Mouse (Mus musculus) macrophage (primary cell): ENCODE data around the gene Ddx39. TPM values are rescaled to one million over a fixed set of nuclear protein-coding genes. Genes with fewer than 3 reads are reported as not detected.

Source experiments
- H3K27ac ChIP-seq: fragments of 350-480 bp; formaldehyde crosslinking; 2 replicates; pipeline ENCODE4 v1.9.0; 2021
- H3K36me3 ChIP-seq: fragments of 350-480 bp; formaldehyde crosslinking; 2 replicates; pipeline ENCODE4 v1.9.0; 2021; ENCODE audit errors: inconsistent target
- H3K4me3 ChIP-seq: fragments of 350-480 bp; formaldehyde crosslinking; 2 replicates; pipeline ENCODE4 v1.9.0; 2021; ENCODE audit errors: inconsistent target
- H3K79me2 ChIP-seq: fragments of 350-480 bp; formaldehyde crosslinking; 2 replicates; pipeline ENCODE4 v1.9.0; 2021; ENCODE audit errors: inconsistent target
- WGBS: methylation state at CpG from one replicate; pipeline ENCODE4 v1.1.7; 2026; ENCODE audit warnings: inconsistent platforms; ENCODE audit not compliant: missing documents; 5-methylcytosine and 5-hydroxymethylcytosine counted together
- polyA plus RNA-seq: library from polyadenylated mRNA; stranded (reverse); fragments of 250-400 nt; gene quantifications from 3 replicates; pipeline ENCODE4 v1.2.4, GENCODE M21; 2018; ENCODE audit warnings: inconsistent platforms

Gene Ddx39
- polyA plus RNA-seq, 1 experiment from 2014 or later: 12.5 TPM

DNA sequence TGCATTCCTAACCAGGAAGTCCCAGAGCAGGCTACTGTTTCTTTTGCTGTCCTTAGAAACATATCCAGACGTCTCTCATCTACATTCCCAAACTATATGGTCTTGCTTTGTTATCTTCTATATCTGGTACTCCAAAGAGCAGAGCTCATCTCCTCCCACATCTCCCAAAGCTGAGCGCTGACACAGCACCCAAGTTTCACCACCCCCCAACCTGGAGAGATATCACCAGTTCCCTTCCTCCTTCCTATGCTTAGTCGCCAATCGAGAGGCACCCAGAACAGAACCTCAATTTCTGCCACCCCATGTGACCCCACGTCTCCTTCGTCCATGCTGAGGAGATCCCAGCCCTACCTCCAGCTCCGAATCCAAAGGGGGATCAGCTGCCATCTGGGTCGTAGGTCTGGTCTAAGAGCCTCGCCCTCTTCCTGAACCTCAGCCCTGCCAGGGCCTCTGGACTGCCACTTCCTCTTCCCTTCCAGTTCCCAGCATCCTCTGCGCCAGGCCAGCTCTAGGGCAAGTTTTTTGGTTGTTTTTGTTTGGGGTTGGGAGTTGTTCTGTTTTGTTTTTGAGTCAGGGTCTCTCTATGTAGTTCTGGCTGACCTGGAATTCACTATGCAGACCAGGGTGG lies 21.3 kb upstream of the Ddx39 start:
- peak overlapping the region; percentile 40 for H3K4me3 ChIP-seq
- H3K79me2 ChIP-seq: peaks cover 98% of the 10 kb centered on the region
- peaks cover 35% of the 10 kb centered on the region for H3K36me3 ChIP-seq
- 6% methylated on average over 10 of the region's 10 CpGs for WGBS
- H3K27ac ChIP-seq: peak overlapping the region; percentile 89

DNA sequence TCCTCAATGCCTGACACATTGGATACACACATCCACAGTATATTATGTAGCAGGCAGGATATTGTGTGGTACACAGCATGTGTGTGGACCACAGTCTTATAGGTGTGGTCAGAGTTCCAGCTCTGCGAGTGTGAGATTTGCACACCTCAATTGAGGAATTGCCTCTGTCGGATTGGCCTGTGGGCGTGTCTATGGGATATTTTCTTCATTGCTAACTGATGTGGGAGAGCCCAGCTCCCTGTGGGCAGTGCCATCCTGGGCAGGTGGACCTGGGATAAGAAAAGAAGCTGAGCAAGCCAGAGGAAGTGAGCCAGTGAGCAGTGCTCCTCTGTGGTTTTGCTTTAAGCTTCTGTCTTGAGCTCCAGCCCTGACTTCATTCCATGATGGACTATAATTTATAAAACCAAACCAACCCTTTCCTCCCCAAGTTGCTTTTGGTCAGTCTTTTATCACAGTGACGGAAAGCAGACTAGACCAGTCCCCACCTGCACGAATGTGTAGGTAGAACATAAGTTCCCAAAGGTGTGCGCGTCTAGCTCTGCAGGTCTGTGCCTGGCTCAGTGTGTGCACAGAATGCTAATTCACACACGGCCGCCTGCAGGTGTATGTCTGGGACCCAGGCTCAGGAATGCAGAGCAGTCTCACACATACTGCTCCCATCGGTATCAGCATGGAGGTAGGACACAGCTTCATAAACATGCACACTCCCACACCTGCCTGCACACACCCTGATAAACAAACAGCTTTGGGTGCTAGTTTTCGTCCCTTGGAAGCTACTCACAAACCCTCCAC lies 20.4 kb upstream of the Ddx39 start:
- 67% methylated on average over 10 of the region's 11 CpGs for WGBS
- H3K27ac ChIP-seq: peak overlapping the region; percentile 89
- peaks cover 92% of the 10 kb centered on the region for H3K79me2 ChIP-seq
- peaks cover 30% of the 10 kb centered on the region for H3K36me3 ChIP-seq
- no peak overlapping the region for H3K4me3 ChIP-seq

DNA sequence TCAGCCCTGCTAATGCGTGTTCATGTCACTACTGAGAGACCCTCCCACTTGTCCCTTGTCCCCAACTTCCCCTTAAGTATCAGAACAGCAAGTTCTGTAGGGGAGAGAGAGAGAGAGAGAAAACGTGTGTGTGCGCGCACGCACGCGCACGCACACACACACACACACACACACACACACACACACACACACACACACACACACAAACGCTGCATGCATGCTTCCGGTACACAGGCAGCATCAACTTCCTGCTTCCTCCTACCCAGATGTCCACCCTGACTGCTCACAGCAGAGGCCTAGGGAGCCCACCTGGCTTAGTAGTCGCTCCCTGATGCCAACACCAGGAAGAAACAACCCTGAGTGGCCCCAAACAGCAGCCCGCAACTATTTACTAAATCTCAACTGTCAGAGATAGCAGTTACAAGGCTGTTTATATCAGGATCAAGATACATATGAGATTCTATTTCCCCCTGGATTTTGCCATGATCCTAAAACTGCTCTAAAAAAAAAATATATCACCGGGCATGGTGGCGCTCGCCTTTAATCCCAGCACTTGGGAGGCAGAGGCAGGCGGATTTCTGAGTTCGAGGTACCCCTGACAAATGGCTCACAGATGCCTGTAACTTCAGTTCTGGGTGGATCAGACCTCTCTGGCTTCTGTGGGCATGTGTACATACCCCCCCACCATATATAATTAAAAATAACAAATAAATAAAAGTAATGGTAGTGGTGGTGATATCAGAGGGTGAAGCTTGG lies 19.4 kb upstream of the Ddx39 start:
- WGBS: 40% methylated on average over 8 of the region's 17 CpGs
- Histone ChIP-seq H3K27ac (peak overlapping the region; percentile 89), H3K4me3 (no peak overlapping the region), H3K79me2 (peaks cover 82% of the 10 kb centered on the region), H3K36me3 (peaks cover 20% of the 10 kb centered on the region)

DNA sequence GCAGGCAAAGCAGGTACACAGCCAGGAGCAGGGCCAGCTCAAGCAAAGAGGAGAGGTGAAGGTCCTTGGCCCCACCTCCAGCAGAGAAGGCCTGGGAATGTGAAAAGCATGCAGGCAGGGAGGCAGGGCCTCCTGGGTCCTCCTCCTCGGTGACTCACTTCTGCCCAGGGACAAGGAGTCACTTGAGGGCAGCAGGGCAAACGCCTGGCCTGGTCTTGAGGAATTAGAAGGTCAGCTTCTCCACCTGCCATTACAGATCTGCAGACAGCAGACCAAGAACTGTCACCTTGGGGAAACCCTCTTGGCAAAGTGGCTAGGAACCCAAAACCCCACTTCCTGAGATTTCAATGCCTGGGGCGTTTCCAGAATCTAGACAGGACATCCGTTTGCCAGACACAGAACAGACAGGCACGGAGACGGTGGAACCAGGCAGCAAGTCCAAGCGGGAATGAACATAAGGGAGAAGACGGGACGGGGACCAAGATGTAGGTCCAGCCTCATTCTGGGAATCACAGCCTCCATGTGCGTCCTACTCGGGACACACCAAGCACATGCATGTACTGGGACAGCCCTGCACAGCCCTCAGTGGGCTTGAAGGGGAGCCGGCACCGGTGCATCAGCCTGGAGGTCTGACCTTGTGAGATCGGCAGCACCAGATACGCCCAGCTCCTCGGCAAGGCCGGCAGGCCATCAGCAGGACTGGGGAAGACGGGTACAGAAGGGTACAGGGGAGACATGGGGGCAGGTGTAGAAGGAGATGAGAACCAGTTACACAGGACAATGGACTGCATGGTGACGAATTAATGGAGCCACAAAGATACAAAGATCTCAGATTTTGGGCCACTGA lies 17.4 kb upstream of the Ddx39 start:
- WGBS: 8% methylated on average over 19 of the region's 19 CpGs
- H3K36me3 ChIP-seq: no peaks in the 10 kb centered on the region; the same call in 1 of the 2 replicates
- H3K4me3 ChIP-seq: peak overlapping the region; percentile 61
- H3K79me2 ChIP-seq: peaks cover 61% of the 10 kb centered on the region
- H3K27ac ChIP-seq: peak overlapping the region; percentile 75

DNA sequence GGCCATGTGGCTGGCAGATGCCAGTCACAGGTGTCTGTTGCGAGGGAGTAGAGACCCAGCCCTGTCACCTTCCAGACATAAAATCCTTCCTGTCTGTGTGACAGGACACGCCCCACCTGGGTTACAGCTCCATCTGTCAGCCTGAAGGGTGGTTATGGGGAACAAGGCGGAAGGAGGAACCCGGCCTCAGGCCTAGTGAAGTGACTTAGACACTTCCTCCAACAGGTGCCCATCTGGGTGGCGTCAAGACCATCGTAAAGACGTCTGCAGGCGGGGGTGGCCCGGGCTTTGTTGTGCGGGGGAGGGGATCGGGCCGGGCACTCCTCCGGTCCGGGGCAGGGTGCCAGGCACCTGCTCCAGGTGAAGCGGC lies 16.7 kb upstream of the Ddx39 start:
- Histone ChIP-seq H3K36me3 (no peaks in the 10 kb centered on the region), H3K79me2 (peaks cover 55% of the 10 kb centered on the region), H3K27ac (peak overlapping the region; percentile 75), H3K4me3 (peak overlapping the region; percentile 61)
- whole genome bisulfite sequencing: under 1% methylated on average over 10 of the region's 15 CpGs

DNA sequence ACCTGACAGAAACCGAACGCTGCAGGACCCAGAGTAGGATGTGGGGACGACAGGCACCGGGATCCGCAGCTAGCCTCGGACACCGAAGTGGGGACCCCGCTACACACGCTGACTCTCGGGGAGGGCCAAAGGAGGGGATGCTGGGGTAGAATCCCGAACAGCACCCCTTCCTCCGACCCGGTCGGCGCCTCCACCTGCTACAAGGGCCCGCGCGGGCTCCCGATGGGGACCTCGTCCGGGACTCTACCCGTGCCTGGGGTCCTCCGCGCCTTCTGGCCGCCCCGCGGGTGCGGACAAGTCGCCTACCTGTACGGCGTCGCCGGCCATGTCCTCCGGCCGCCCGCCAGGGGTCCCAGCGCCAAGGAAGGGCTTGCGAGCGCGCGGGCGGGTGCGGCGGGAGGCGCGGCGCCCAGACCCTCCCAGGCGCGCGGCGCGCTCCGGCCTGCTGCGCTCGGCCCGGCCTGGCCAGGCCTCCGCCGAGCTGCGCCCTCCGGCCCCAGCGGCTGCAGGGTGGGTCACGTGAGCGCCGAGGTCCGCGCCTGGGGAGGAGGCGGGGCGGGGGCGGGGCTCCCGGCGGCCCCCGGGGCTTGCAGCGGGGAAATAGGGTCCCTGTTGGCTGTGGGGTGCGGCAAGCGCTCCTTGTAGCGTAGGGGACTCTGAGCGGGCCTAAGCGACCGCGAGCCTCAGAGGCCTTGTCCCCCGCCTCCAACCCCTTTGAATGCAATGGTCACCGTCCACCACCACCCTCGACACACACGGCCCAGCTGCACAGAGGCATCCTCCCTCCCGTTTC lies 16.1 kb upstream of the Ddx39 start, which contains the start of gene Pkn1:
Gene Pkn1 (minus strand): TSS at position 519 of the 793 bp plus-strand sequence.
- WGBS: 1% methylated on average over 67 of the region's 85 CpGs
- Histone ChIP-seq H3K27ac (peak within 1 kb of the TSS; percentile 80), H3K4me3 (peak within 1 kb of the TSS; percentile 61), H3K36me3 (no peaks in the 10 kb centered on the region), H3K79me2 (peaks cover 49% of the 10 kb centered on the region)

DNA sequence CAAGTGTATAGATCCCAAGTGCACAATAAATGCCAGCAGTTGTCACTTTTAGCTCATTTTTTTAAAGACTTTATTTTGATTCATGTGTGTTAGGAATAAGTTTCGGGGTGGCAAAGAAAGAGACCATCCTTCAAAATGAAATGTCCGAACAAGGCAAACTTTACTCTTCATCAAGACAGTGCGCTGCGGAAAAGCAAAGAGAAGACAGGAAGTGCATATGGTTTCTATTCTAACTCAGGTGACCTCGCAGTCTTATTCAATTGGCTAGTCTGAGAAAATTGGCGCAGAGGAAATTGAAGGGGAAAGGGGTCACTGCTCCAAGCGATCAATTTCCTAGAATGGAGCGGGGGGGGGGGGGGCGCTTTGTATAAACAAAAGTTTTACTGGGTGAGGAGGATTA lies 15.4 kb upstream of the Ddx39 start:
- peak overlapping the region; percentile 48 for H3K4me3 ChIP-seq
- peak overlapping the region; percentile 80 for H3K27ac ChIP-seq
- 8% methylated on average over 8 of the region's 9 CpGs for WGBS
- H3K36me3 ChIP-seq: no peaks in the 10 kb centered on the region
- peaks cover 42% of the 10 kb centered on the region for H3K79me2 ChIP-seq

DNA sequence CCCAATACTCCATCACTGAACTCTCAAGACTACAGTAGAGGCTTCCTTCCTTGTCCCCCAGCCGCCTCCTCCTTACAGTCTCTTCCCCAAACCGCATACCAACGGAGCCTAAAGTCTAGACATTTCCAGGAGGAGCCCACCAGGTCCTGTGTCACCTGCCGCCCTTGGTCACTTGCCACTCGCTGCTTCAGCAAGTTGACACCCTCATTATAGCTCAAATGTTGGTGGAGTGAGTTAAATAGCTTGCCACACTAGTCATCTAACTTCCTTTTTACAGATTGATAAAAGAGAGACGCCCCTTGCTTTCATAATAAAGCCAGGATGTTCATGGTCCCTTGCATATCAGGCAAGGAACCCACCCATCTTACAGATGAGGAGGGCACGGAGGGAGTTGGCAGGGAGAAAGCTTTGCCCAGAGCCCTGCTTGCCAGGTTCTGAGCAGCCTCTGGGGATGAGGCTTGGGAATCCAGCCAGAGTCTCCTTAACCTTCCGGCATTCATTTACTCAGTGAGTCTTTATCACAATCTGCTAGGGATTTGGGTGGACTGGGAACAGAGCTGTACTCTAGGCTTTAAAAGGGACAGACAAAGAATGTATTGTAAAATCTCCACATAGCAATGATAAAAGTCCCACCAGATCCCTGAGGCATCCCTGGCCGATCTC lies 14.4 kb upstream of the Ddx39 start:
- 68% methylated on average over 9 of the region's 9 CpGs for WGBS
- Histone ChIP-seq H3K79me2 (peaks cover 32% of the 10 kb centered on the region), H3K27ac (no peak overlapping the region), H3K36me3 (no peaks in the 10 kb centered on the region), H3K4me3 (no peak overlapping the region)

DNA sequence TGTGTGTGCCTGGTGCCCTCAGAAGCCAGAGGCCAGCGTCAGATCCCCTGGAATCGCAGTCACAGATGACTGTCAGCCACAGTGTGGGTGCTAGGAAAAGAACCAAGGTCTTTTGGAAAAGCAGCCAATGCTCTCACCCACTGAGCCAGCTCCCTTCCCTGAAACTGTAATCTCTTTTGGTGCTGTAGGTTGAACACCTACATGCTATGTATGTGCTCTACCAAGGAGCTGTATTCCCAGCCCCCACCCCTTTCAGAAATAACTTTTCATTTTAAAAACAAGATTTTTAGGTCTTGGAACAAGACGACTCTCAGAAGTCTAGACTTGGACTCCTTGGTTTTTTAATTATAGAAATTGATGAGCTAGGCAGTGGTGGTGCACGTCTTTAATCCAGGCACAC lies 11.6 kb upstream of the Ddx39 start:
- WGBS: 90% methylated on average over 4 of the region's 4 CpGs

DNA sequence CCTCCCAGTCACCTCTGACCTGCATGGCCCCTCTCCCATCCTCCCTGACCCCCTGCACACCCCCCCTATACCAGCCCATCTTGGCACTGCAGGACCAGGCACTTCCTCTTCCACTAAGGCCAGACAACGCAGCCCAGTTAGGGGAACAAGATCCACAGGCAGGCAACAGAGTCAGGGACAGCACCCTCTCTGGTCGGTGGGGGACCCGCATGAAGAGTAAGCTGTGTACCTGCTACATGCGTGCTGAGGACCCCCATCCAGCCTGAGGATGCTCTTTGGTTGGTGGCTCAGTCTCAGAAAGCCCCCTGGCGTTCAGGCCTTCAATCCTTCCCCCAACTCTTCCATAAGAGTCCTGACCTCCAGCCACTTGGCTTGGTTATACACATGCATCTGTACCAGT lies 8.6 kb upstream of the Ddx39 start:
- Histone ChIP-seq H3K27ac (no peak overlapping the region), H3K79me2 (no peaks in the 10 kb centered on the region), H3K4me3 (no peak overlapping the region), H3K36me3 (no peaks in the 10 kb centered on the region)
- WGBS: 70% methylated on average over 5 of the region's 5 CpGs

More for the DNA sequence above, 11.6 kb upstream of the Ddx39 start:
- H3K79me2 ChIP-seq: peaks cover 3% of the 10 kb centered on the region
- no peak overlapping the region for H3K4me3 ChIP-seq
- H3K36me3 ChIP-seq: no peaks in the 10 kb centered on the region
- no peak overlapping the region for H3K27ac ChIP-seq

DNA sequence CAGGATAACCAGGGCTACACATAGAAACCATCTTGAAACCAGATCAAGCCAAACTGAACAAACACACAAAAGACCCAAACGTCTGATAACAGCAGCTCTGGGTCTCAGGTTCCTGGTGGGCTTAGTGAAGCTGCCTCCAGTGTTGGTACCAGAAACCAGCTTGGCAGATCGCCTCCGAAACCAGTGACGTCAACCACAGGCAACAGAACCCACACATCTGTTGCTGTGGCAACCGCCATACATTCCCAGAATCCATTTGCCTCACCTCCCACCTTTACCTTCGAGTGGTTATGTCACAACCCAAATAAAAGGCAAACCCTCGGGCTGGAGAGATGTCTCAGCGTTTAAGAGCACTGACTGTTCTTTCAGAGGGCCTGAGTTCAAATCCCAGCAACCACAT lies 7.4 kb upstream of the Ddx39 start:
- Histone ChIP-seq H3K27ac (no peak overlapping the region), H3K4me3 (no peak overlapping the region), H3K79me2 (no peaks in the 10 kb centered on the region), H3K36me3 (no peaks in the 10 kb centered on the region)
- WGBS: 82% methylated on average over 8 of the region's 8 CpGs

DNA sequence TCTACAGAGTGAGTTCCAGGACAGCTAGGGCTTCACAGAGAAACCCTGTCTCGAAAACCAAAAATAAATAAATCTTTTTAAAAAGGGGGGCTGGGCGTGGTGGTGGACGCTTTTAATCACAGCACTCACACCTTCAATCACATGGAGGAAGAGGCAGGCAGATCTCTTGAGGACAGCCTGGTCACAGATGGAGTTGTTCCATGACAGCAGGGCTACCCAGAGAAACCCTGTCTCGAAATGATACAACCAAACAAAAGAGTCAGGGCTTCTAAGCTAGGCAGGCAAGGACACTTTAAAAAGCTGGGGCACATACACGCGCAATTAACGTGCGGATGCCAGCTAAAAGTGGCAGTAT lies 324 bp upstream of the Ddx39 start:
- peak overlapping the region; percentile 38 for H3K27ac ChIP-seq
- no peak overlapping the region; the same call in 1 of the 2 replicates for H3K4me3 ChIP-seq
- 0 out of 2 replicates have a peak, but pooled peaks cover 5% of the 10 kb centered on the region for H3K36me3 ChIP-seq
- H3K79me2 ChIP-seq: peaks cover 43% of the 10 kb centered on the region
- WGBS: 18% methylated on average over 8 of the region's 8 CpGs

DNA sequence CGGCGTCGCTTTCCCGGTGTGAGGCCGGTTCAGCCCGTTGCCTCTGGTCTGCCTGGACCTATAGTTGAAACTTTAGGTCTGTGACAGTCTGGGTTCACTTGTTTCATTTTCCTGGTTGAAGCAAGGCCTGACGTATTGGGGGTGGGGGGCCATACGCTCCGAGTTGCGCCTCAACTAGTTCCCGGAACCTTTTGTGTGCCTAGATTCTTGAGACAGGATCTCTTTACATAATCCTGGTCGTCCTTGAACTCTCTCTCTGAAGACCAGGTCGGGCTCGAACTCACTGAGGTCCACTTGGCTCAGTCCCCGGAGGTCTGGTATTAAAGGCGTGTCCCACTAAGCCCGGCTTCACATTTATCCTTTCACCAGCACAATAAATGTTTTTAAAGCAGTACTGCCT lies 794 bp downstream of the Ddx39 start:
- Histone ChIP-seq H3K36me3 (peaks cover 11% of the 10 kb centered on the region), H3K79me2 (peaks cover 54% of the 10 kb centered on the region), H3K4me3 (peak overlapping the region; percentile 99), H3K27ac (peak overlapping the region; percentile 56)
- under 1% methylated on average over 17 of the region's 17 CpGs for WGBS
